Mouse (Mus musculus) adrenal gland, adult (tissue): Measurements from ENCODE around the gene D5Ertd579e.

Experiments used
- DNase-seq, 2 experiments: peaks; one replicate each; pipeline ENCODE4 v3.0.0; 2022 to 2023; ENCODE audit warnings: low spot score in 1 of 2; ENCODE audit not compliant: inconsistent age in 2 of 2

Gene D5Ertd579e

GRCm38 (mm10) chr5:36553056-36553606 lies 142.7 kb downstream of the D5Ertd579e start:
- DNase-seq: no peak

- no peak for DNase-seq
Observed at GRCm38 (mm10) chr5:36552391-36552790, 143.4 kb downstream of the D5Ertd579e start.
